Mouse (Mus musculus) ZHBTc4 (cell line): ENCODE measurements around the gene Nap1l4.
A peak's percentile ranks its signal among the peaks of the same experiment; 100 is the strongest.
"Not testable (repeated sequence)": the region's sequence is repeated elsewhere in the genome, so short reads cannot be mapped to it uniquely, and the experiment has no call there.

ENCODE experiments used
- DNase-seq: peaks from one replicate; pipeline ENCODE4 v3.0.0-alpha.2; 2011; ENCODE audit warnings: low read depth, low spot score

Gene Nap1l4

DNA sequence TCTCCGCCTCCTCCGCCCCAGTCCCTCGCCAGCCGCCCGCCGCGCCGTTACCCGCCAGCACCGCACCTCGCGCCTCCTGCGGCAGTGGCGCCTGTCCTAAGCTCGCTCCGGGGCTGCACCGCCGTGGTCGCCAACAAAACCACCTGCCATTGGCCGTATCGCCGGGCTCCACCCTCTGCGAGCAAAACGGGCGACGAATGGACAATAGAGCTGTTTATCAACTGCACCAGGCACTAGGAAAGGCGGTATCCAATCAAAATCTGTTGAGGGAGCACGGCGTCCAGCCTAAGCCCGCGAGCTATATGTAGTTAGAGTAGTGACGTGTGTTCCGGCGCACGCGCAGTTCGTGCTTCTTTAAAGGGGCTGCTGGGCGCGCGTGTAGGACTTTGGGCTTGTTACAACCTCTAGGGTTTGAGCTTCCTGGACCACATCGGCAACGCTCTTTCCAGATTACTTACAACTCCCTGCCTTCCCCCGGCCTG lies at the start of gene Nap1l4:
Nap1l4 (minus strand) TSS at position 131 of the 482 bp plus-strand sequence.
- DNase-seq, result peak; percentile 100

DNA sequence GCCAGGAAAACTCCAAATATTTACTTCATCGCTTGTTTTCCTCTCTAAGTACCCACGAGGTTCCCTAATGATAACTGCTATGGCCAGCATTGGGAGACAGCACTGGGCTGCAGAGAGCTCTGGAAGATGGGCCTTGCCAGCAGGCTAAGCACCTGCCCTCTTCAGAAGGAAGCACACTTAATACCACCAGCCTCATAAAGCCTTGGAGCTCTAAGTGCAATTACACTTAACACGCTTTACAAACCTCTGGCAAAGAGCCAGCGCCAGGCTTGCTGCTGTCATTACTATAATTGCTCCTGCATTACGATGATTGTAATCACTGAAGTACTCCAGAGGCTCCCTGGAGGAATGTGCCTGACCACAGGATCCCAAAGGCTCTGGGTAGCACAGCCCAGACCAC lies 46.0 kb upstream of the Nap1l4 start:
- DNase-seq, result no peak

- DNase-seq, result peak; percentile 69
Observed at GRCm38 (mm10) chr7:143592255-143592654, 43.3 kb upstream of the Nap1l4 start.

DNA sequence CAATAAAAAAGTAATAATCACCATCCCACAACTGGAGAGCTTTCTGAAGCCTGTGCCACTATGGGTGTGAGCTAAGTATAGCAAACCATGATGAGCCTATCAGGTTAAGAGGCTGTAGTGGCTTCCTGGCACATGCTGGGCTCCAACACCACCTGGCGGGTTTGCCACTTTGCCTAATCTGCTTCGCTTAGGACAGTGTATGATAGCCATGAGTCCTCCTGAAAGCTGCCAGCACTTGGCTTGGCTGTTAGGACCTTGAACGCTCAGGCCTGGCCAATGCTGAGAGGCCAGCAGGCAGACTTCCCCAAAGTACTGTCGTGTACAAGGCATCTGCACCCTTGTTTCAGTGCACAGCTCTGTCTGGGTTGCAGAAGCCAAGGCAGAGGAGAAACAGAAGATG lies 39.1 kb upstream of the Nap1l4 start:
- no peak for DNase-seq

- DNase-seq, result peak; percentile 63
Observed at GRCm38 (mm10) chr7:143587586-143587985, 38.7 kb upstream of the Nap1l4 start.

DNA sequence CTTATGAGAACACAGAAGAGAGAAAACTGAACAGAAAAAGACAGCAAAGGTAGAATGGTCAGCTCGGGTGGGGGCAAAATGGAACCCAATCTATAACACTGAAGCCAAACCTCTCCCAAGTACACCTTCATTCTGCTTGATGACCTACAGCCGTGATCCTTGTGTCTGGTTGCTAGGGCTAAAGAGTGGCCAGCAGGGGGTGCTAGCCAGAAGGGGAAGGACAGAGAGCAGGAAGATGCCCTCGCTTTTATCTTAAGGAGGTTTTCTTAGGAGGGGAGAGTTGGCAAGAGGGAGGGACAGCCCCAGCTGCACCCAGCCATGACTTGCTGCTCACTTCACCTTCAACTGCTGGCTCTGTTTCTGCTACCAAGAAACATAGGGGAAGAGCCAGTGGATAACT lies 35.0 kb upstream of the Nap1l4 start:
- DNase-seq, result peak; percentile 85

GRCm38 (mm10) chr7:143583025-143583424 lies 34.1 kb upstream of the Nap1l4 start:
- DNase-seq, result no peak

DNA sequence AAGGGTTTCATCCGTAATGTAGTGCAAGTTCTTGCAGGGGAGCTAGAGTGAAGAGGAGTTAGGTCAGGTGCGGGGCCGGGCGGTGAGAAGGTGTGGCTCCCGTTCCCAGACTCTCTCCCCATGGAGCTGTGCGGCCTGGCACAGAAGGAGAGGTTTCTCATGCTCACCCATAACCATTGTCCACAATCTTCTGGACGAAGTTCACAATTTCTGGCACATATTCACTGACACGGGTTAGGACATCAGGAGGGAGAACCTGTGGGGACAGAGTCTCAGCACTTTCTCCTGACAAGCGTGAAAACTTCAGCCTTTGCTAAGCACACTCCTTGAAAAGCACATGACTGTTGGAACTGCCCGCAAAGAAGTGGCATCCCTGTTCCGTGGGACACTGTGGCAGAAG lies 26.8 kb upstream of the Nap1l4 start:
- no peak for DNase-seq

DNA sequence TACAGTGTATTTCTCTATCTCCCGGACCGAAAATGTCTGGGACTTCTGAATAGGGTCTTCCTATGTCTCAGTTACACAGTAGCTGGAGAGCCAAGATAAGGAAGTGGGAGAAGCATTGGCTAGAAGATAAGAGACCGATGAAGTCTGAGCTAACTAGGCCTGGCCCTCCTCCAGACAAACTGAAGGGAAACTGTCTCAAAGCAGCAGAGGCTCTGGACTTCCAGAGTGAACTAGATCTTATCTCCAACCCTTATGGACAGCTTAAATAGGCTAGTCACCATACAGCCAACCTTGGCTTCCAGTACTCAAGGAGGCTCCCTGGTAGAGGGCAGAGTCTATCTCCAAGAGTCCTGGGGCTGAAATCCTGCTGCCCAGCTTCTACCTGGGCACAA lies 16.7 kb upstream of the Nap1l4 start:
- no peak for DNase-seq

DNA sequence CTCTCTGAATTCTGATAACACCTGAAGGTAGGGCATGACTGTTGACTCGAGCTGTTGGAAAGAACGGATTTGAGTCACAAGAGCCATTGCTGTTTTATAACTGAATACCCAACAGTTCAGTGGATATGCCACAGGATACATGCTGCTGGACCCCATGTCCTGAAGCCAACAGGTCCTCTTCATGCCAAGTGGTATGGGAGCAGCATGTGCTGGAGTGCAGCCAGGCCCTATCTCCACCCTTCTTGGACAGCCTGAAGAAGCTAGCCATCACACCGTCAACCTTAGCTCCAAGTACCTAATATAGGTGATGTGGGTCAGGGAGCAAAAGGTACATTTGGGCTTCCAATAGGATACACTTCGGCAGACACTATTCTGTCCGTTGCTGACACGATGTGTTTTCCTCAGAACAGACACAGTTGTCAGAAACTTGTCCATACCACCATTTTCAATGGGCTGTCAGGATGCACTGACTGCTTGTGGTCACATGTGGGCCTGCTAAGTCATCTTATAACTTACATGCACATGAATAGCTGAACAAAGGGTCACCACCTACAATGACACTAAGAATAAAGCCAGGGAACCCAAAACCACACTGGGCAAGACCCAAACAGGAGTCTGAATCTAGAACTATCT lies 16.2 kb upstream of the Nap1l4 start:
- no peak for DNase-seq

GRCm38 (mm10) chr7:143563787-143564186 lies 14.9 kb upstream of the Nap1l4 start:
- no peak for DNase-seq

DNA sequence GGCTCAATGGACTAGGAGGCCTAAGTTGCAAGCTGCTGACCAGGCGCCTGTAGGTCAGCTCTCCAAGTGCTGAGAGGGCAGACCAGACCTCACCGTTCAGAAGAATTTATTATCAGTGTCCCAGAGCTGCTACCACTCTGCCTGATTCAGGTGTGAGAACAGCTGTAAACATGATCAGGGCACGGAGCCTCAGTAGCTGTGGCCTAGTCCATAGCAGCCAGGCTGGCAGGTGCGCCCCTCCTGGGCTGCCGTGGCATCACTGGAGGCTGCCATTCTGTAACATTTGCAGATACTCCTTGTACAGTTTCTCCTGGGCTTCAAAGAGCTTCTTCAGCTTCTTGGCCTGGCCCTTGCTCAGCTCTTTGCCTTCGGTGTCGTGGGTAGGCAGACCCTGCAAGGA lies 8.7 kb upstream of the Nap1l4 start:
- DNase-seq, result no peak

DNA sequence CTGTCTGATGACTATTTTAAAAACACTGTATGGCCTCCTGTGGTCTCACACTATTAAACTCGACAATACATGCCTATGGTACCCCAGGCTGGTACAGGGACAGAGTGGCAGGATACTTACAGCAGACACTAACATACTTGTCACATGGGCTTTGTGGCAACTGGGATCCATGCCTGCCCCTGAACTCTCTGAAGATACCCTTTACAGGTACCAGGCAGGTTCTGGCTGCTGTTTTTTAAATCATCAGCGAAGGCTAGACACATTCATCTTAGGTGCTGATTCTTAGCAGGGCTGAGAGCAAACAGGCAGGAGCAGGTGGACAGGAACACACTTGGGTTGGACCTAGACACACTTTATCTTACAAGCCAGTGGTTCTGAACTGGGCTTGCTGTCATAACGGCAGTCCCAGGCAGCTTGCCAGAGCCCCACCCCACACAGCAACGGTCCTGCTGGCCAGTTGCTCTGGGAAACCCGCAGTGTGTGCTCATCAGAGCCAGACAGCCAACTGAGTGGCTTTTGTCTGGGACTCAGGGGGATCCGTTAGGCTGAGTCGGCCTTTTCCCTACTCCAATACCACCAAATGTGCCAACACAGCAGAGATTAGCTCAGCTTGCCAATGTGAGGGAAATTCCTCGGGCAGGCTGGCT lies 8.2 kb upstream of the Nap1l4 start:
- DNase-seq, result no peak

DNA sequence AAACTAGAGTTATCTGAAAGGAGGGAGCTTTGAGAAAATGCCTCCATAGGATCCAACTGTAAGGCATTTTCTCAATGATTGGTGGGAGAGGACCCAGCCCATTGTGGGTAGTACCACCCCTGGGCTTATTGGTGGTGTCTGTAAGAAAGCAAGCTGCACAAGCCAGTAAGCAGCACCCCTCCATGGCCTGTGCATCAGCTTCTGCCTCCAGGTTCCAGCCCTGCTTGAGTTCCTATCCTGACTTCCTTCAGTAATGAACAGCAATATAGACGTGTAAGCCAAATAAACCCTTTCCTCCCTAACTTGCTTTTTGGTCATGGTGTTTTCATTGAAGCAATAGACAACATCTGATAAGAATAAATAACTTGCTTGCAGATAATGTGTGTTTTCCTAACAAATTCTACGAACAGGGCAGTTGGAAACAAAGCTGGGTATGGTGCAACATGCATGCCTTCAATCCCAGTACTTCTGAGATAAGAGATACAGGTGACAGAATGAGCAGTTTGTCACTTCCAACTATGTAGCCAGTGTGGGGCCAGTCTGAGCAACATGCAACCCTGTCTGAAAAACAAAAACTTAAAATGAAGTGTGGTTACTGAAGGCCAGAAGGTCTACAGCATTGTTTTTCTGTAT lies 798 bp upstream of the Nap1l4 start:
- no peak for DNase-seq

DNA sequence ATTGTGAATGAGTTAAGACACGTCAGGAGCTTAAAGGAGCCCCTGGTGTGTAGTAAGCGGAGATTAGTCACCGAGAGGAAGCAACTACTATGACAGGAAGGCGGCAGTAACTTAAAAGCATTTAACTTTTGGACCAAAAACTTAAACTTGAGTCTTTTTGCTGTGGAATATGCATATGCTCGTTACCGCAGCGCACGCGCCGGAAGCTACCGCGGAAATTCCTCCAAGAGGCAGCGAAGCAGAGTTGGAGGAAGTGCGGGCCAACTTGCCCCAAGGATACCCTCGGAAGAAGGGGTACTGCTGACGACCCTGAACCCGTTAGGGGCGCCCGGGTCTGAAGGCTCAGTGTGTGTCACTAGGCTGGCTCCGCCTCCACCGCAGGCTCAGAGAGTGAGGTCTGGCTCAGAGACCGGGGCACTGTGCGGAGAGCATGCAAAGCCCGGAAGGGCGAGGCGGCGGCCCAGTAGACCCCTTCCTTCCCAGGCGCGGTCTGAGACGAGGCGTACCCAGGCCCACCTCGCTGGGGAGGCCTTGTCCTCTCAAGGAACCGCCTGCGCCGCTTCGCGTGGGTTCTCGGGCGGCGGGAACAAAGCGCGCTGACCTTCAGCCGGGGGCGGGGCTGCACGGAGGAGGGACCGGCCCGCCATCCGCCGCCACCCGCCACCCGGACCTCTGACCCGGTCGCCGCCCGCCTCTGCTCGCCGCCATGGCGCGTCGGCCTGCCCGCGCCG lies 510 bp downstream of the Nap1l4 start:
- peak; percentile 84 for DNase-seq

DNA sequence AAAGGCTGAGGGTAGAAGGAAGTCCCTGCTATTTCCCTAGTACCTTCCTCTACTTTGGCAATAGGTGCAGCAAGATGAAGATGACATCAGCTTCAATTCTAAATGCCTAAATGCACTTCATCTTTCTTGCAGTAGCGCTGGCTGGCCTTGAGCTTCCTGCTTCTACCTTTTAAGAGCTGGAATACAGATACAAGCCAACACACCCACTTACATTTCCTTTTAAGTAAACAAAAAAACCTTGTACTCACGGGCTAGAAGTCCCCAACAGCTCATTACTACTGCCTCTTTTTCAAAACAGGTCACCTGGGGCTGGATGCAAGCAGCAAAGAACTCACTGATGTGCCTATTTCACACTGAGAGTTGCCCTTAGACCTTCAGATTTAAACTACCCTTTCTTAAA lies 2.4 kb downstream of the Nap1l4 start:
- no peak for DNase-seq

GRCm38 (mm10) chr7:143544368-143544767 lies 4.5 kb downstream of the Nap1l4 start:
- DNase-seq, result peak; percentile 74

DNA sequence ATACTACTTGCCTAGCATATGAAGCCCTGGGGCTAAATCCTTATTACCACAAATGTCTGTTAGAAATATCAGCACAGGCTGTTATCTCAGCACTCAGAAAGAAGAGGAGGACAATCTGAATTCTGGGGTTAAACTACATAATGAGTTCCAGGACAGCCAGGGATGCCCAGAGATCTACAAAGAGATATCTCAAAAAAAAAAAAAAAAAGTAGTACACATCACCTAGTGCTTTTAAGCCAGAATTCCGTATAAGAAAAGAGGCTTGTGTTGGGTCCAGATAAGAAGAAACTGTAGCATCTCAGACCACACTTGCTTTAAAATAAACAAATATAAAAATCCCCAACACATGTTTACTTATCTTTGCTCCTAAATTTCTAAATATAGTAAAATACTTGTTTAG lies 10.2 kb downstream of the Nap1l4 start:
- DNase-seq, result no peak

DNA sequence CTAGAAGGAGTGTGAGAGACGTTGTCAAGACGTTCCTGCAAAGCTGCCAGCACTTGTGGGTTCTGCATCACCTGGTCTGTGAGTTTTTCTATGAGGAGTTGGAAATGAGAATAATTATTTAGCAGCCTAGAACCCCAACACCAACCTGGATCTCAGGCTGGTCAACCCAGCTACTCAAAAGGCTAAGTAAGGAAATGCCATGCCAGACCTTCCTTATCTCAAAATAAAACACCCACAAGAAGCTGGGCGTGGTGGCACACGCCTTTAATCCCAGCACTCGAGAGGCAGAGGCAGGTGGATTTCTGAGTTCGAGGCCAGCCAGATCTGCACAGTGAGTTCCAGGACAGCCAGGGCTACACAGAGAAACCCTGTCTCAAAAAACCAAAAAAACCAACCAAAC lies 10.7 kb downstream of the Nap1l4 start:
- not testable (repeated sequence) for DNase-seq

- no peak for DNase-seq
Observed at GRCm38 (mm10) chr7:143536251-143536650, 12.7 kb downstream of the Nap1l4 start.

GRCm38 (mm10) chr7:143533284-143533683 lies 15.6 kb downstream of the Nap1l4 start:
- no peak for DNase-seq

- no peak for DNase-seq
Observed at GRCm38 (mm10) chr7:143532410-143532809, 16.5 kb downstream of the Nap1l4 start.
